Mouse (Mus musculus) granulocyte monocyte progenitor cell, adult 5-6 weeks (primary cell): ENCODE measurements at regions not wholly inside any gene's neighbourhood (a gene's known extent, or its start where the extent isn't known, plus 50 kb on each side); places are given as distances from the start of the nearest gene placed in this dataset.

ENCODE experiments used
- ATAC-seq: replicated peaks from 2 replicates; pipeline ENCODE4 v1.8.0; 2016; ENCODE audit warnings: mild to moderate bottlenecking, moderate TSS enrichment, inconsistent platforms; ENCODE audit not compliant: poor library complexity, severe bottlenecking

GRCm38 (mm10) chr14:105435343-105435742 is 177.0 kb downstream of the Ndfip2 start:
- peak; percentile 57 for ATAC-seq

GRCm38 (mm10) chr14:105433456-105433855 is 175.1 kb downstream of the Ndfip2 start:
- ATAC-seq: no peak

- ATAC-seq: no peak
These were observed 174.3 kb downstream of the Ndfip2 start for GRCm38 (mm10) chr14:105432670-105433069.

GRCm38 (mm10) chr14:105431584-105431983 is 173.2 kb downstream of the Ndfip2 start:
- peak; percentile 87 for ATAC-seq

- 0 out of 2 replicates have a peak, but pooled peaks have one; percentile 7 for ATAC-seq
These were observed 171.4 kb downstream of the Ndfip2 start for GRCm38 (mm10) chr14:105429664-105430257.

GRCm38 (mm10) chr14:105427474-105427901 is 169.1 kb downstream of the Ndfip2 start:
- no peak for ATAC-seq

GRCm38 (mm10) chr14:105426597-105427334 is 168.4 kb downstream of the Ndfip2 start:
- no peak for ATAC-seq

- no peak for ATAC-seq
These were observed 159.6 kb downstream of the Ndfip2 start for GRCm38 (mm10) chr14:105417967-105418366.

- no peak for ATAC-seq
These were observed 159.1 kb downstream of the Ndfip2 start for GRCm38 (mm10) chr14:105417458-105417960.

- no peak for ATAC-seq
These were observed 158.6 kb downstream of the Ndfip2 start for GRCm38 (mm10) chr14:105416964-105417363.

GRCm38 (mm10) chr14:105404662-105405061 is 146.3 kb downstream of the Ndfip2 start:
- ATAC-seq: no peak; the same call in 1 of the 2 replicates

GRCm38 (mm10) chr14:105404241-105404640 is 145.9 kb downstream of the Ndfip2 start:
- ATAC-seq: no peak

- no peak for ATAC-seq
These were observed 144.9 kb downstream of the Ndfip2 start for GRCm38 (mm10) chr14:105403256-105403655.

GRCm38 (mm10) chr14:105402556-105402955 is 144.2 kb downstream of the Ndfip2 start:
- no peak for ATAC-seq

- ATAC-seq: peak; percentile 97
These were observed 139.1 kb downstream of the Ndfip2 start for GRCm38 (mm10) chr14:105397467-105397866.

- no peak for ATAC-seq
These were observed 133.9 kb downstream of the Ndfip2 start for GRCm38 (mm10) chr14:105392079-105392813.

- ATAC-seq: no peak
These were observed 133.1 kb downstream of the Ndfip2 start for GRCm38 (mm10) chr14:105391430-105391829.

GRCm38 (mm10) chr14:105385119-105385518 is 126.7 kb downstream of the Ndfip2 start:
- ATAC-seq: no peak

- peak; percentile 91 for ATAC-seq
These were observed 125.0 kb downstream of the Ndfip2 start for GRCm38 (mm10) chr14:105383382-105383781.

GRCm38 (mm10) chr14:105380101-105380500 is 121.7 kb downstream of the Ndfip2 start:
- no peak for ATAC-seq

GRCm38 (mm10) chr14:105377770-105378169 is 119.4 kb downstream of the Ndfip2 start:
- ATAC-seq: no peak
